Mouse (Mus musculus) limb, embryonic 15.5 days (tissue): ENCODE data around the gene Hspb3. TPM values are rescaled to one million over a fixed set of nuclear protein-coding genes. Genes with fewer than 3 reads are reported as not detected.

Experiments used
- ATAC-seq: fragments of 200-750 bp; cut with Nextera tagmentation; 2 replicates; pipeline ENCODE4 v1.8.0; 2017; ENCODE audit warnings: low read depth, moderate TSS enrichment; ENCODE audit not compliant: insufficient number of reproducible peaks, low FRiP score, low TSS enrichment
- H3K27ac ChIP-seq: fragments of 300-500 bp; sonication (generic); 2 replicates; pipeline ENCODE4 v1.5.1; 2015; ENCODE audit warnings: moderate library complexity, mild to moderate bottlenecking, inconsistent platforms
- H3K27me3 ChIP-seq: fragments of 300-500 bp; sonication (generic); 2 replicates; pipeline ENCODE4 v1.6.1; 2015; ENCODE audit warnings: inconsistent platforms
- H3K36me3 ChIP-seq: fragments of 300-500 bp; sonication (generic); 2 replicates; pipeline ENCODE4 v1.6.1; 2015; ENCODE audit warnings: inconsistent platforms
- H3K4me1 ChIP-seq: fragments of 300-500 bp; sonication (generic); 2 replicates; pipeline ENCODE4 v1.6.1; 2015; ENCODE audit warnings: inconsistent platforms
- H3K4me2 ChIP-seq: fragments of 300-500 bp; sonication (generic); 2 replicates; pipeline ENCODE4 v1.6.1; 2015; ENCODE audit warnings: mild to moderate bottlenecking, inconsistent platforms
- H3K4me3 ChIP-seq: fragments of 300-500 bp; sonication (generic); 2 replicates; pipeline ENCODE4 v1.5.1; 2015; ENCODE audit warnings: mild to moderate bottlenecking, inconsistent platforms
- H3K9ac ChIP-seq: fragments of 300-500 bp; sonication (generic); 2 replicates; pipeline ENCODE4 v1.6.1; 2015; ENCODE audit warnings: inconsistent platforms
- H3K9me3 ChIP-seq: fragments of 300-500 bp; sonication (generic); 2 replicates; pipeline ENCODE4 v1.6.1; 2016; ENCODE audit warnings: inconsistent platforms
- WGBS: fragments of 180-500 bp; shearing (Covaris S2); methylation state at CpG from one replicate; pipeline ENCODE4 v1.1.7; 2015; 5-methylcytosine and 5-hydroxymethylcytosine counted together
- polyA plus RNA-seq: library from polyadenylated mRNA; unstranded; fragments of >200 nt; fragmentation: Nextera tagmentation; extraction: Ambion mirVana; gene quantifications from 2 replicates; pipeline ENCODE4 v1.2.1, GENCODE M21; 2015

The Hspb3 gene
- polyA plus RNA-seq, 1 experiment from 2014 or later, result 8.6 TPM

- peak overlapping the region; percentile 84 for H3K4me3 ChIP-seq
- peaks cover 58% of the 10 kb centered on the region for H3K4me1 ChIP-seq
- peak overlapping the region; percentile 65 for H3K27ac ChIP-seq
- H3K27me3 ChIP-seq, result no peaks in the 10 kb centered on the region
- ATAC-seq, result no peak
- peak overlapping the region; percentile 84 for H3K4me2 ChIP-seq
- WGBS, result 2% methylated on average over 10 of the region's 10 CpGs
- peak overlapping the region; percentile 24; the same call in 1 of the 2 replicates for H3K9ac ChIP-seq
- H3K36me3 ChIP-seq, result 0 out of 2 replicates have a peak, but pooled peaks cover 3% of the 10 kb centered on the region
- H3K9me3 ChIP-seq, result no peaks in the 10 kb centered on the region
Observed at GRCm38 (mm10) chr13:113615546-113615941, 47.9 kb downstream of the Hspb3 start.

GRCm38 (mm10) chr13:113614635-113615545, 48.6 kb downstream of the Hspb3 start:
- peak overlapping the region; percentile 65 for H3K27ac ChIP-seq
- peak overlapping the region; percentile 84 for H3K4me3 ChIP-seq
- 0 out of 2 replicates have a peak, but pooled peaks have one; percentile 33 for ATAC-seq
- H3K36me3 ChIP-seq, result 0 out of 2 replicates have a peak, but pooled peaks cover 6% of the 10 kb centered on the region
- H3K4me1 ChIP-seq, result peaks cover 60% of the 10 kb centered on the region
- WGBS, result 10% methylated on average over 24 of the region's 24 CpGs
- peak overlapping the region; percentile 84 for H3K4me2 ChIP-seq
- H3K27me3 ChIP-seq, result no peaks in the 10 kb centered on the region
- H3K9ac ChIP-seq, result peak overlapping the region; percentile 24; the same call in 1 of the 2 replicates
- no peaks in the 10 kb centered on the region for H3K9me3 ChIP-seq

GRCm38 (mm10) chr13:113613882-113614281, 49.6 kb downstream of the Hspb3 start:
- peak overlapping the region; percentile 84 for H3K4me3 ChIP-seq
- 41% methylated on average over 10 of the region's 10 CpGs for WGBS
- H3K27ac ChIP-seq, result 0 out of 2 replicates have a peak overlapping the region, but pooled peaks have one; percentile 28
- peak overlapping the region; percentile 84 for H3K4me2 ChIP-seq
- H3K36me3 ChIP-seq, result 0 out of 2 replicates have a peak, but pooled peaks cover 6% of the 10 kb centered on the region
- 0 out of 2 replicates have a peak overlapping the region, but pooled peaks have one; percentile 7 for H3K9ac ChIP-seq
- H3K4me1 ChIP-seq, result peaks cover 66% of the 10 kb centered on the region
- H3K27me3 ChIP-seq, result no peaks in the 10 kb centered on the region
- no peaks in the 10 kb centered on the region for H3K9me3 ChIP-seq
- ATAC-seq, result no peak

DNA sequence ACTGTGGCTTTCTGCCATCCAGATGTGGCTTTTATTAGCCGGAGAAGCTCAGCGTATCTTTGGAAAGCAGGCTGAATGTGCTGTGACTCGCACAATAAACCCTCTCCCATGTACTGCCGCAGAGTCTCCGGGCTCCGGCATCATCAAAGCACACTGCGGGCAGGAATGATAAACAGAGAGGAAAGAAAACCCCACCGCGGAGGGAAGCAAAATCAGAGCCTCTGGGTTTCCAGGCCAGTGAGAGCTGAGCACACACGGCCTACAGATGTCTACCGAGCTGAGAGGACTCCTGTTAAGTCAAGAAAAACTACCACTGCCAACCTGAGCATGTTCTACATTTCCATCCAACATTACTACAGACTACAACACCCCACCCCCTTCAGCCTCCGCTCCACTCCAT, 50.1 kb downstream of the Hspb3 start:
- H3K9me3 ChIP-seq, result no peaks in the 10 kb centered on the region
- peak overlapping the region; percentile 28 for H3K27ac ChIP-seq
- peak overlapping the region; percentile 84 for H3K4me2 ChIP-seq
- H3K4me1 ChIP-seq, result peaks cover 69% of the 10 kb centered on the region
- H3K9ac ChIP-seq, result no peak overlapping the region
- WGBS, result 8% methylated on average over 12 of the region's 12 CpGs
- H3K36me3 ChIP-seq, result 0 out of 2 replicates have a peak, but pooled peaks cover 6% of the 10 kb centered on the region
- H3K27me3 ChIP-seq, result no peaks in the 10 kb centered on the region
- peak overlapping the region; percentile 84 for H3K4me3 ChIP-seq
- ATAC-seq, result no peak

Other genes starting within 250 kb of the Hspb3 start
- 21.1 and 25.2 TPM in 2 replicates for gene Snx18, start 45.1 kb downstream of the Hspb3 start, polyA plus RNA-seq
- 9.8 and 10.8 TPM in 2 replicates for gene Arl15, start 130.8 kb upstream of the Hspb3 start, polyA plus RNA-seq